Mouse (Mus musculus): ENCODE measurements around the gene Gm13102.
"Not testable (repeated sequence)": the region's sequence is repeated elsewhere in the genome, so short reads cannot be mapped to it uniquely, and the experiment has no call there.

Gene Gm13102

GRCm38 (mm10) chr4:144106174-144106573, at the start of gene Gm13102:
Gene Gm13102, plus strand, starts transcription at chr4:144106474.
- not testable (repeated sequence) for DNase-seq (ENCODE audit: low read depth, low spot score)

- DNase-seq (ENCODE audit: low read depth, low spot score), result not testable (repeated sequence)
Measured at GRCm38 (mm10) chr4:144058826-144059225, 47.4 kb upstream of the Gm13102 start, which contains the start of gene Pramel4. Gene Pramel4, plus strand, starts transcription at chr4:144059126.
